Comparison of ENCODE assay signal across 8 mouse cellular contexts in the genomic region with DNA sequence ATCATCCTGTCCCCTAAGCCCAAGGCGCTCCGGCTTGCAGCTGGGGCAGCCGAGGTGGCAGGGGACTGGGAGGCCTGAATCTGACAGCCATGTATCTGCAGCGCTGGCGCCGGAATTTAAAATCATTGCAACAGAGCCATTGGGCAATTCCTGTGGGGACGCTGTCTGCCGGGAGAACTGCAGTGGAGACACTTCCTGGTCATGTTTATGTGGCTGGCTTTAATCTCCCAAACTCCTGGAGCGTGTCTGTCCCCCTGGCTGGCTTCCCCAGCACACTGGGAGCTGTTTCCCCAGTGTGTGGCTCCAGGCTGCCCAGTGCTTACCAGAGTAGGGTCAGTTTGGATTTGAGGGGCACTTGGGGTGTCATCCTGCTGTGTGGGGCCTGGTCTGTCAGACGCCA.
A peak's percentile ranks its signal among the peaks of the same experiment; 100 is the strongest.
DNase-seq lines count a peak whose midpoint lies in the region; ATAC-seq and TF ChIP-seq lines count a peak whose summit lies in the region.

No protein-coding gene starts in this region.

- no peak for TF ChIP-seq CTCF in small intestine, adult 2 months (IDR thresholded peaks at IDR 0.05; ENCODE audit: extremely low read depth, insufficient read length, insufficient replicate concordance, low read depth, low read length)

- no peak overlapping the region for H3K4me2 ChIP-seq in heart, embryonic 14.5 days (ENCODE audit: low read length)

- H3K4me3 ChIP-seq in heart, embryonic 14.5 days (ENCODE audit: control insufficient read depth in 1 of 2, insufficient read depth in 1 of 2, low read depth in 1 of 2, low read length in 2 of 2), result no peak overlapping the region
- H3K4me3 ChIP-seq in limb, embryonic 10.5 days, result no peak overlapping the region
- no peak overlapping the region for H3K4me3 ChIP-seq in small intestine, adult 2 months (ENCODE audit: low read depth, low read length)

- ATAC-seq in heart, embryonic 14.5 days (ENCODE audit: insufficient number of reproducible peaks, insufficient read depth, low FRiP score, low read depth), result no peak
- no peak for ATAC-seq in frontal cortex, adult (ENCODE audit: low TSS enrichment)

- H3K9ac ChIP-seq in heart, embryonic 14.5 days (ENCODE audit: low read length), result no peak overlapping the region

- peak overlapping the region; percentile 26 to 61 for H3K27ac ChIP-seq in heart, embryonic 14.5 days (replicated peaks in 1 of 2; ENCODE audit: control insufficient read depth in 1 of 2, insufficient read depth in 1 of 2, low read depth in 2 of 2, low read length in 2 of 2)
- 0 out of 2 replicates have a peak overlapping the region, but pooled peaks have one; percentile 2 for H3K27ac ChIP-seq in limb, embryonic 10.5 days
- peak overlapping the region; percentile 33 for H3K27ac ChIP-seq in small intestine, adult 2 months (ENCODE audit: insufficient read depth, low read depth, low read length)

- no peak for TF ChIP-seq POLR2A in small intestine, adult 2 months (IDR thresholded peaks at IDR 0.05; ENCODE audit: low read depth, low read length)

- WGBS in heart, embryonic 14.5 days, result 39% methylated on average over 10 of the region's 10 CpGs
- WGBS in limb, embryonic 10.5 days, result 50% methylated on average over 10 of the region's 10 CpGs
- WGBS in small intestine, adult 2 months, result 38% methylated on average over 10 of the region's 10 CpGs

- peak; percentile 12 for DNase-seq in retina, postnatal 1 day
- DNase-seq in retina, embryonic 14.5 days (ENCODE audit: low spot score), result no peak
- no peak for DNase-seq in limb, embryonic 10.5 days (ENCODE audit: low spot score)
- DNase-seq in thymus, postnatal 14 days, result no peak
- DNase-seq in cerebellum, adult 9-11 months, result no peak

- H3K27me3 ChIP-seq in heart, embryonic 14.5 days (ENCODE audit: control insufficient read depth, insufficient read depth, low read length), result no peaks in the 10 kb centered on the region
- no peaks in the 10 kb centered on the region for H3K27me3 ChIP-seq in limb, embryonic 10.5 days (ENCODE audit: low read depth, poor library complexity, severe bottlenecking)
- H3K27me3 ChIP-seq in small intestine, adult 2 months (ENCODE audit: control insufficient read depth, insufficient read depth, low read length), result no peaks in the 10 kb centered on the region

- peaks cover 11 to 15% of the 10 kb centered on the region in 2 experiments for H3K4me1 ChIP-seq in heart, embryonic 14.5 days (ENCODE audit: control insufficient read depth in 2 of 2, insufficient read depth in 2 of 2, low read length in 2 of 2)
- H3K4me1 ChIP-seq in limb, embryonic 10.5 days, result peaks cover 29% of the 10 kb centered on the region
- peaks cover 31% of the 10 kb centered on the region for H3K4me1 ChIP-seq in small intestine, adult 2 months (ENCODE audit: control insufficient read depth, insufficient read depth, insufficient read length, low read length)

- no peaks in the 10 kb centered on the region for H3K36me3 ChIP-seq in heart, embryonic 14.5 days (ENCODE audit: control insufficient read depth, insufficient read depth, low read length)
- no peaks in the 10 kb centered on the region for H3K36me3 ChIP-seq in limb, embryonic 10.5 days
- no peaks in the 10 kb centered on the region for H3K36me3 ChIP-seq in small intestine, adult 2 months (ENCODE audit: control insufficient read depth, insufficient read depth, low read length)

- H3K9me3 ChIP-seq in heart, embryonic 14.5 days (ENCODE audit: control insufficient read depth, low read length), result peaks cover 3% of the 10 kb centered on the region; the same call in 1 of the 2 replicates
- no peaks in the 10 kb centered on the region for H3K9me3 ChIP-seq in limb, embryonic 10.5 days (replicated peaks)
